Mouse (Mus musculus): ENCODE data around the gene Gm10118. TPM values are rescaled to one million over a fixed set of nuclear protein-coding genes. Genes with fewer than 3 reads are reported as not detected.
A peak's percentile ranks its signal among the peaks of the same experiment; 100 is the strongest.

Gm10118 gene
- total RNA-seq (2021), result not detected
- long read RNA-seq, experiment 1, partial matches to known transcripts, result 0 of 1 reads
- long read RNA-seq, experiment 1, other reads (novel, unspliced or antisense), result 0 of 1 reads
- long read RNA-seq, experiment 2, result 0 reads

DNA sequence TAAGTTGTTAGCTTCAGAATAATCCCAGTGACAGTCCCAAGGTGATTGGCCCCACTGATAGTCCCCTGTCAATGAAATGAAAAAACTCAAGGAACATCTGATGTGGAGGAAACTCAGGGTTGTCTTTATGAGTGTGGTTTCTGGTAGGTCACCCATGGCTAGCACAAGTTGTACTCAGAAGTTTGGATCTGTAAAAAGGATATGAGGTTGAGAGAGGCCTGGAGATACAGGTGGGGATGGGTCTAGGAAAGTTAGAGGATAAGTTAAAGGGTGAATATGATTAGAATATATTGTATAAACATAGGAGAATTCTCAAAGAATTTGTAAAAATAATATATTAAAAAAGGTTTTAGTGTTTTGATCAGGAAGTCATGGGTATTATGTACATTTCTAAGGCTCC lies at the start of gene Gm10118:
Gene Gm10118 (minus strand): TSS at position 101 of the 400 bp plus-strand sequence.
- Histone ChIP-seq H3K27ac (no peak within 1 kb of the TSS), H3K4me3 (no peak within 1 kb of the TSS)
- DNase-seq, result no peak
- TF ChIP-seq CTCF (IDR thresholded peaks at IDR 0.05), result no peak
- intact Hi-C loops (cut with DNase I), result no loop called here

DNA sequence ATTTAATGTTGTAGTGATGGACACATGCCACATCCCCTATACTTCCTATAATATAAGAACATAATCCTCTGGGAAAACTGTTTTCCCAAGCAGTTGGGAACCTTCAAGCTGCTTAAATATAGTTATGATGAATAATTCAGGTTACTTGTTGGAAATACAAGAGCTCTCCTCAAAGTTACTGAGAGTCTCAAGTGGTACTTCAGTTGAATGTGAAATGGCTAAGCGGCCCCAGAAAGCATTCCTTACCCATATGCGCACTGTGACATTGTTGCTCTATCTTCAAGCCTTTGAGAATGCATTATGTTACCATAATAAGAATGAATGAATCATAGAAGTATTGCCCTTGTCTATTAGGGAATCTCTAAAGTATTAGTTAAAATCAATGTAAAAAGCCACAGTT lies 45.1 kb upstream of the Gm10118 start:
- intact Hi-C loops (cut with DNase I), result no loop called here
- TF ChIP-seq CTCF (IDR thresholded peaks at IDR 0.05), result no peak
- Histone ChIP-seq H3K4me3 (no peak overlapping the region), H3K27ac (no peak overlapping the region)
- DNase-seq, result no peak

DNA sequence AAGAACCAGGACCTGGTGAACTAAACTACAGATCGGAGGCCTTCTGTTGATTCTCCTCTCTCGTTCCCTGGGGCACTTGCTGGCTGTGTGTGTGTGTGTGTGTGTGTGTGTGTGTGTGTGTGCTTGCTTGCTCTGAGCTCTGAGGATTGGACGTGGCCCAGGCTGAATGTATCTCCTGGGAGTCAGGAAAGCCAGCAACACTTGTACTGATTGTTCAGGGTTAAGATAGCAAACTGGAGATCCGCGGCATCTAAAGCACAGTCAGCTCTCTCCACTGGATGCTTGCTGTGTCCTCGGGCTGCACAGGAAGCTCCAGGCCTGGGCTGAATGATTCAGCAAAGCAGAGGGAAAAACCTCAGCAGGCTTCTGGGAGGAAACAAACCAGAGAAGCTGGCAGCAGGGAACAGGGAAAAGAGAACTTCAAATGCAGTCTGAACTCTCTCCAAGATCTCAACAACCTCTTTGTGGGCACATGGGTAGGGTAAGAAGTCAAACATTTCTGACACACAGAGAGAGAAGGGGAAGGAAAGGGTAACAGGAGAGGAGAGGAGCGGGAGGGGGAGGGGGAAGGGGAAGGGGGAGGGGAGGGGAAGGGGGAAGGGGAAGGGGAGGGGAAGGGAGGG lies 27.2 kb upstream of the Gm10118 start:
- Histone ChIP-seq H3K27ac (peak overlapping the region; percentile 44; the same call in 1 of the 2 replicates), H3K4me3 (no peak overlapping the region)
- intact Hi-C loops (cut with DNase I), result no loop called here
- TF ChIP-seq CTCF (IDR thresholded peaks at IDR 0.05), result no peak
- peak; percentile 68 for DNase-seq

- intact Hi-C loops (cut with DNase I), result no loop called here
- no peak overlapping the region for H3K27ac ChIP-seq
- DNase-seq, result no peak
- H3K4me3 ChIP-seq, result no peak overlapping the region
- TF ChIP-seq CTCF (IDR thresholded peaks at IDR 0.05), result no peak
These were observed 24.2 kb upstream of the Gm10118 start for GRCm38 (mm10) chr10:63951481-63951880.

GRCm38 (mm10) chr10:63950867-63951266 lies 23.6 kb upstream of the Gm10118 start:
- H3K27ac ChIP-seq, result no peak overlapping the region
- H3K4me3 ChIP-seq, result no peak overlapping the region
- DNase-seq, result peak; percentile 27
- TF ChIP-seq CTCF (IDR thresholded peaks at IDR 0.05), result no peak
- intact Hi-C loops (cut with DNase I), result no loop called here

GRCm38 (mm10) chr10:63947266-63947665 lies 20.0 kb upstream of the Gm10118 start:
- Histone ChIP-seq H3K27ac (no peak overlapping the region), H3K4me3 (no peak overlapping the region)
- intact Hi-C loops (cut with DNase I), result no loop called here
- no peak for TF ChIP-seq CTCF (IDR thresholded peaks at IDR 0.05)
- DNase-seq, result no peak

- intact Hi-C loops (cut with DNase I), result no loop called here
- no peak for TF ChIP-seq CTCF (IDR thresholded peaks at IDR 0.05)
These were observed 18.3 kb upstream of the Gm10118 start for GRCm38 (mm10) chr10:63945534-63945933.

DNA sequence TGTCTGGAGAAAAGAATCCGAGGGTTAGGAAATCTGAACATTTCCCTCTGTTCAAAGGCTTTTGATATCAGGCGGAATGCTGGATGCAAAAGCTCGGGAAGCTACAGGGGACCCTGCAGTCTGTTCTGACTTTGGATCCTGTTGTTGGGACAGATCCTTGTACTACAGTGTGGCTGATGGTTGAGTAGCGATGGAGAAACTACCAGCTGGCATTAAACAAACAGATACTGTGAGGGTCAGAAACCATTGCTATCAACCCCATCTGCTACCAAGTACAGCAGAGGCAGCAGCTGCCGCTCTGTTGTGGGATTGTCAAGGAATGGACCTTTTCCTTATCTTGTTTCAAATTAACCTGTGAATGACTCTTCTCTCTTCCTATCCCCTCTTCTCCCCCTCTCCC lies 6.7 kb upstream of the Gm10118 start:
- DNase-seq, result no peak
- no peak overlapping the region for H3K27ac ChIP-seq
- no peak overlapping the region for H3K4me3 ChIP-seq
- intact Hi-C loops (cut with DNase I), result no loop called here
- no peak for TF ChIP-seq CTCF (IDR thresholded peaks at IDR 0.05)

More at GRCm38 (mm10) chr10:63945534-63945933, 18.3 kb upstream of the Gm10118 start:
- no peak for DNase-seq
- H3K4me3 ChIP-seq, result no peak overlapping the region
- H3K27ac ChIP-seq, result no peak overlapping the region

DNA sequence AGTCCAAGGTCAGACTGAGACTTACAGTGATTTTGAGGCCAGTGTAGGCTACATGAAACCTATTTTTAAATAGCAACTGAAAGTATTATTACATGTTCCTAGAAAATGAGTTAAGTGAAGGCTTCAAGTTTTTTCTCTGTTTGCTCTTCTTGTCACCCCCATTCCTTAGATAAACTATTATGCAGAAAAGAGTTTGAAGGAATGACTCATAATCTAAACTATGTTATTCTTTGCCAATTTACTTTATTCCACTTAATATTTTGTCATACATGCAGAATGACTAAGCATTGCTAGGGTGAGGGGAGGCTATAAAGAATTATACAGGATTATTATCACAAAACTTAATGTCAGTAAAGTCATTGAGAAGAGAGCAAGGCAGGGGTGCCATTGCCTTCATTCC lies 18.4 kb downstream of the Gm10118 start:
- no peak for DNase-seq
- Histone ChIP-seq H3K4me3 (no peak overlapping the region), H3K27ac (no peak overlapping the region)
- no peak for TF ChIP-seq CTCF (IDR thresholded peaks at IDR 0.05)
- intact Hi-C loops (cut with DNase I), result no loop called here

DNA sequence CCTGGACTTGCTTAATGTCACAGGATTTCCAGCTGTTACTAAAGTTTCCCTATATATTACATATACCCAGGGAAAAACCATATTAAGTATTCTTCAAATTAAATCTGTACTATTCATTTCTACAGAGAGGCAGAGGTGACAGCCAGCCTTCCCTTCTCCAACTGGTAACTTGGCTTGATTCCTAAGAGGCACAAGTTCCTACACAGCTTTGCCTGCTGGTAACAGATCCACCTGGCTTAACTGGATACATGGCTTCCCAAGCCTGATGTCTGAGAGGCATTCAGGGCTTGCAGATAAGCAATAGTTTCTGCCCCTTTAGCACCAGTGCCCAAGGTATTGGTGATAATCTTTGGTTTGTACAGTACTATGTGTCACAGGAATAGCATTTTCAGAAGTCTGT lies 27.3 kb downstream of the Gm10118 start:
- Histone ChIP-seq H3K4me3 (no peak overlapping the region), H3K27ac (no peak overlapping the region)
- no peak for TF ChIP-seq CTCF (IDR thresholded peaks at IDR 0.05)
- no peak for DNase-seq
- intact Hi-C loops (cut with DNase I), result no loop called here

DNA sequence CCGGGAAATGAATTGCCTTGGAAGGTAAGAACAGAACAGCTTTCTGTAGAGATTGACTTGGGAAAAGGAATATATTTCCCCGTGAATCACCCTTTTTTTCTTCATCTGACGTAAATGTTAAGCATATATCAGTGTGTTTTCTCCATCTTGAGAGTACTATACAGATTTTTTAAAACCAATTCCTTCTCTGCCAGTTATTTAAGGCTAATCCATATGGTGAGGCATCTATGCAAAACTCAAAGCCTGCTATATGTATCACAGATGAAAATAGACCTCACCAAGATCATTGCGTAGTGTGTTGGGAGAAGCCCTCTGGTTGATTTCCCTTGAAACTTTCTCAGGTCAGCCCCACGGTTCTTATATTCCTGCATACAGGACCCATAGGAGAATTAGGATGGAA lies 32.6 kb downstream of the Gm10118 start:
- intact Hi-C loops (cut with DNase I), result no loop called here
- H3K4me3 ChIP-seq, result no peak overlapping the region
- no peak for DNase-seq
- TF ChIP-seq CTCF (IDR thresholded peaks at IDR 0.05), result no peak
- no peak overlapping the region for H3K27ac ChIP-seq

GRCm38 (mm10) chr10:63886449-63887088 lies 40.7 kb downstream of the Gm10118 start:
- no peak overlapping the region for H3K4me3 ChIP-seq
- no peak for TF ChIP-seq CTCF (IDR thresholded peaks at IDR 0.05)
- H3K27ac ChIP-seq, result no peak overlapping the region
- intact Hi-C loops (cut with DNase I), result no loop called here
- DNase-seq, result no peak

DNA sequence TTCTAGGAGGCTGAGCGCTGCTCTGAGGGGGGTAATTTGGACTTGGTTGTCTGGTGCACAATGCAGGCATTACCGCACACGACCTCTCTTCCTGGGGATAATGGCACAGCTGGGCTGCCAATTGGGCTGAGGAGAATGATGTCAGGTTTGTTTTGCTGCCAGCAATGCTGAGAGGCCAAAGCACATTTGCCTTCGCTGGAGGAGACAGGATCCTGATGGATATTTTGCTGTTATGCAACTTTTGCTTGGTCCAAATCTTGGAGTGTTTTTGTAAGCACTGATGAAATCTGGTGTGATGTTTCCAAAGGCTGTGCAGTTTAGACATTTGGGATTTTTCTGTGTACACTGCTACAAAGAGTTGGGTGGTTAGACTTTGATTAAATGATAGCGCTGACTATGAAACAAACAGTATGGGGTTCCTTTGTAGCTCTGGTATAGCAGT lies 46.8 kb downstream of the Gm10118 start:
- peak overlapping the region; percentile 20; the same call in 1 of the 2 replicates for H3K27ac ChIP-seq
- no peak for TF ChIP-seq CTCF (IDR thresholded peaks at IDR 0.05)
- peak; percentile 61 for DNase-seq
- intact Hi-C loops (cut with DNase I), result no loop called here
- H3K4me3 ChIP-seq, result no peak overlapping the region

Other genes with a start within 250 kb of the Gm10118 start
- gene Lrrtm3, start 162.8 kb upstream of the Gm10118 start, total RNA-seq (2021), result under 1 TPM; 0.41 to 0.59 TPM

All from gastrocnemius, adult 2 months (tissue).